Mouse (Mus musculus): ENCODE data around the gene Mef2d.

The Mef2d gene

DNA sequence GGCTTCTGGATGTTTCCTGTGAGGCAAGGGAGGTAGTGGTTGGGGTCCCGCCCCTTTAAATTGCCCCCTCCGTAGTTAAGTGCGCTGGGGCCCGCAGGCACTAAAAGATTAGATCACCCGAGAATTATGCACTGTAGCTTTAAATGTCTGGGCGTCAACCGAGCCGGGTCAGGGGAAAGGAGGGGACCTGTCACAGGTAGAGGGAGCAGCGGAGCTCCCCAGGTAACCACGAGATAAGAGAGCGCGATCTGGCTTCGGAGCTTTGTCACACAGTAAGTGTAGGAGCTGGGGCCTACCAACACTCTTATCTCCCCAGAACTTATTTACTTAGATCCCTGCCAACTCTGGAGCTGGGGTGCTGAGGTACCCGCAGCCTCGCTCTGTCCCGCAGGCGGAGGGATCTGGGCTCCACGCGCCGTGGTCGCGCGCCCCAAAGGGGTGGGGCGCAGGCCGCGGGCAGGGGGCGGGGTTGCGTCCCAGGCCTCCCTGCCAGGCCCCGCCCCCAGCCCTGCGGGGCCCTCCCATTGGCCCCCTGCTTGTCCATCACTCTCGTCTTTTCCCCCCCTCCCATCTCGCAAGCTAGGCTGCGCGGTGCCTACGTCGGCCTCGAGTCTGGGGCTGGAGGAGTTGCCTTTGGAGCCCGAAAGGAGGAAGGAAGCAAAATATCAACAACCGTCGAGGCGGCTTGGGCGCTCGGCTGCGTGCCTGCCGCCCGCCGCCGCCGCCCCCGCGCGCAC is at the start of gene Mef2d:
Gene Mef2d (plus strand): TSS at position 586 of the 737 bp plus-strand sequence.
- DNase-seq (ENCODE audit: low read depth, low spot score) = peak; percentile 97

DNA sequence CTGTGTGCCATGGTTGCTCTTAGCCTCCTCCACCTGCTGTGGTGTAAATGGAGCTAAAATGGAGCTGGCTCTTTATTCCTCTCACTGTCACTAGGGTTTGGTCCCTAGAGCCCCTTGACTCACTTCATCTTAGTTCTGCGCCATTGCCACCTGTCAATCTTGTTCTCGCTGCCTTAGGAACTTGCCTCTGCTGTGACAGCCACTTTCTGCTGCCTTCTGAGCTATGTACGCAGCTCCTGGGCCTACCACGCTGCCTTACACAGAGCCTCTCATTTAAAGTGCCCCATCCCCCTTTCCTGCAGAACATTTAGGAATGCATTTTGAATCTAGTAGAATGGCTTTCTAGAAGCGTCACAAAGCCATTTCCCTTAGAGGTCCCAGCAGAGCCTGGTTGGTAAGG is 48.0 kb upstream of the Mef2d start:
- no peak for DNase-seq (ENCODE audit: low read depth, low spot score)

DNA sequence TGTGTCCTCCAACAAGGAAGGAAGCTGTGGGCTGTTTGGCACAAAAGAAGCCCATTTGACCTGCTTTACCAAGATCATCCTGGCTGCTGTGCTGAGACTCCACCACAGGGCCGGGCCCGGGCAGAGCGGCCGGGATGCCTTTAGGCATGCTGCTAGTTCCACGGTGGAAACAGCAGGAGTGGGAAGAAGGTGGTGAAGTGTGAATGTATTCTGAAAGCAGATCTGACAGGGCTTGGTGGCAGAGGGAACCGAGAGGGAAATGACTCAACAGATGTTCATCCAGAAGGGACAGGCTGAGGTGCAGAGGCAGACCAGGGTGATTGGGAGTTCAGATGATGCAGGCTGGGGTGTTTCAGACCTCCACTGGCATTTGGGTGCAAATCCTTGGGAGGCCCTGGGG is 44.5 kb upstream of the Mef2d start:
- DNase-seq (ENCODE audit: low read depth, low spot score) = no peak

DNA sequence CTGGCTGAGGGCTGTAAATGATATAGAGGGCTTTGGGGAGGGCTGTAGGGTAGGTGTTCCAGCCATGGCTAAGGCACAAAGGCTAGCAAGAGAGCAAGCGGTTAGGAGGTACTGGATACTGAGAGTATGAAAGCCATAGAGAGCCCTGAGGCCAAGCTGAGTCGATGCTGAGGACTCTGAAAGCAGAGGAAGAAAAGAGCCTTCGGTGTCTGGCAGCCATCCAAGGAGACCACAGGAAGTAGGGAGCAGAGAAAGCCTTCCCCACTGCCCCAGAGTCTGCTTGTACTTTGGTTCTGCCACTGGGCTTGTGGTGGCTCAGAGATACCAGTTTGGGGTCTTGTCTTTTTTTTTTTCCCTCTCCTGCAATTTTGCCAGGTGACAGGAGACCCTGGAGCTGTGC is 41.9 kb upstream of the Mef2d start:
- no peak for DNase-seq (ENCODE audit: low read depth, low spot score)

DNA sequence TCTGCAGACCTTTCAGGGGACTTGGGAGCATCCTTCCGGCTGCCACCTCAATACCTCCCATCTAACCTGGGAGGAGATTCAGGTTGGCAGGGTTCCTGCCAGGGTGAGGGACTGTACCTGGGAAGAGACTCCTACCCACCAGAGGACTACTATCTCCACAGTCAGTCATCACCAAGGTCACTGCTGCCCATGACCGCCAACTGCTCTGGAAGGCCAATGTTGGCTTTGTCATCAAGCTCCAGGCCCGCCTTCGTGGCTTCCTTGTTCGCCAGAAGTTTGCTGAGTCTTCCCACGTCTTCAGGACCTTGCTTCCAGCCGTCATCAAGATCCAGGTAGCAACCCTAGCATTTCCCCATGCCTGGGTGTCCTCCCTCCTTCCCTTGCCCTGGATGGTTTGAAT is 40.4 kb upstream of the Mef2d start:
- DNase-seq (ENCODE audit: low read depth, low spot score) = no peak

DNA sequence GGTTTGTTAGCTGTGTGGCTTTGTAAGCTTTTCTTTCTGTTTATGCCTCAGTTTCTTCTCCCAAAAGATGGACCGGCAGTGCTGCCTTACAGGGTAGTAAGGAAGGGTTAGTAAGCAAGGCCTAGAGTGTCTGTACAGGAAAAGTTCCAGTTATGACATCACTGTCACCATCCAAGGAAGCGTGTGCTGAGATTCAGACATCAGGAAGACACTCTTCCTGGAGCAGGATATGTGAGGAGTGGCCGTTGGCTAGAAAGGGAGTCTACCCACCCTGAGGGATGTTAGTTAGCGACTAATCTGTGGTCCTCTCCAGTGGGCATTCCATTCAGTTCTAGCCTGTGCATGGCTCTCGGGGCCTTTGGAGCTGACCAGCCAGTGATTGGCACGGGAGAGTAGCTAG is 40.0 kb upstream of the Mef2d start:
- no peak for DNase-seq (ENCODE audit: low read depth, low spot score)

DNA sequence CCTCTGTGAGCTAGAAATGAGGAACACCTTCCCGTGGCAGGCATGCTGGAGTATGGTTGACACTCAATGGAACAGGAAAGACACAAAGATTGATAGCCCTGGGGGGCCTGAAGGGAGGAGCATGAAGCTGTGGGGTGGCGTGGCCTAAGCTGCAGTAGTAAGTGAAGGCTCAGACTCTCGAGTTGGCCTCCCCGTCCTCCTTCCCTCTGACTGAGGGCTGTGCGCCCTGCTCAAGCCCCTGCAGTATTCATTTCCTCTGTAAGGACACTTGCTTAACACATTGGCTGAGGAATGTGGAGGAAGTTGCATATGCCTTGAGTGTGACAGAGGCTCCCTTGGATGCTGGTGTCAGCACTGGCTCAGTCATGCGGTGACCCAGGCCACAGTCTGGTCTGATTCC is 39.6 kb upstream of the Mef2d start:
- no peak for DNase-seq (ENCODE audit: low read depth, low spot score)

DNA sequence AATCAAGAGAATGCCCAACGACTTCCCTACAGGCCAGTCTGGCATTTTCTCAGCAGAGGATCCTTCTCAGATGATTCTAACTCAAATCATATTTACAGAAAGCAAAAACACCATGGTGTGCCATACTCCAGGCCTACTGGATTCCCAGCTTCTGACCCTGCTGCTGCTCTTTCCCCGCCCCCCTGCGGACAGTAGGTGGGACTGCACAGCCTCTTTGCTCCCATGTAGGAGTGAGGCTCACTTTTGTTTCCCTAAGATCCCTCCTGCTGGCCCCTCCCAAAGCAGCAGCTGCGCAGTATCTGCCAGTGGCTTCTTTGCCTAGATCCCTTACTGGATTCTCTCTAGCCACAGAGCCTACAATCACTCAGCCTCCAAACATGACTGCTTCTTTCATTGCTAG is 36.0 kb upstream of the Mef2d start:
- peak; percentile 83 for DNase-seq (ENCODE audit: low read depth, low spot score)

DNA sequence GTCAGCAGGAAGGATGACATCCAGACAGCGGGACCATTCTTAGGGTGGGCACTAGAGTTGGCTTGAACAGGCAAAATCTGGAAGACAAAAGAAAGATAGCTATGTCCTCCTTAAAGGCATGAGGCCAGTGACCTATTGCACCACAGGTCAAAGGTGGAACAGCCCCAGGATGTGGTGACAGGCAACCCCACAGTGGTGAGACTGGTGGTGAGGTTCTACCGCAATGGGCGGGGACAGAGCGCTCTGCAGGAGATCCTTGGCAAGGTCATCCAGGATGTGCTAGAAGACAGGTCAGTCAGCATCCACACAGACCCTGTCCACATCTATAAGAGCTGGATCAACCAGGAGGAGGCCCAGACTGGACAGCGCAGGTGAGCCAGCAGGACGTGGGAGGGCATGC is 33.0 kb upstream of the Mef2d start:
- DNase-seq (ENCODE audit: low read depth, low spot score) = no peak

DNA sequence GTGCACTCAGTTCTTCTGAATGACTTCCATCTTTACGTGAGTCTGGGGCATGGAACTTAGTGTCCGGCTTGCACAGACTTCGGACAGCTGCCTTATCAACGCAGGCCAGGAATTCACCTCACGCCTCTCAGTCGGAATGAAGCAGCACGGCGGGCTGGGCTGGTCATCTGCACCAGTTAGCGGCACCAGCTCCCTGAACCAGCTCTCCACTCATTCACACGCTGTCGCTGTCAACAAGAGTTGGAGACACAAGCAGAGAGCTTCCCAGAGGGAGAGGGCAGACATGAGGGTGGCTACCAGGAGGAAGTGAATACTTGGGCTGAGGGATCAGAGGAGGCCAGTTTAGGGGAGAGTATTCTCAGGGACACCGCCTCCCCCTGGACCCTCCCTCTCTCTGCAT is 27.8 kb upstream of the Mef2d start:
- no peak for DNase-seq (ENCODE audit: low read depth, low spot score)

DNA sequence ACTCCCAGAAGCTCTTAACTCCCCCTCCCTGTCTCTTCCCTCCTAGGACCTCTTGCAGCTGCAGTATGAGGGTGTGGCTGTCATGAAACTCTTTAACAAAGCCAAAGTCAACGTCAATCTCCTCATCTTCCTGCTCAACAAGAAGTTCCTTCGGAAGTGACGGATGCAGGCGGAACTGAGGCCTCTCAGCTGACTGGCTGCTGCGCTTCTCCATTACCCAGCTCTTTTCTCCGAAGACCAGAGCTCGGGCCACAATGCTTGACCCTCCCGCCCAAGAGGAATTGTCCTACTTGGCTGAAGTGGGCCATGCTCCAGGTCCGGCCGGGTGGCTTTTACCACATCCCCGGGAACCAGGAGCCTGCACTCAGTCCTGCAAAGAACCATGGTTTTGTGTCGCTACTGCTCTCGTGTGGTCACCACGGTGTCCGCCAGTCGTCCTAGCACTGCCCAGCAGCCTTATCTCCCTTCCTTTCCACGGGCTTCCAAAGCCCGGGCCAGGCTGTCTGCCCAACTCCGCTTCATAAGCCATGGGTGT is 22.0 kb upstream of the Mef2d start:
- peak; percentile 94 for DNase-seq (ENCODE audit: low read depth, low spot score)

DNA sequence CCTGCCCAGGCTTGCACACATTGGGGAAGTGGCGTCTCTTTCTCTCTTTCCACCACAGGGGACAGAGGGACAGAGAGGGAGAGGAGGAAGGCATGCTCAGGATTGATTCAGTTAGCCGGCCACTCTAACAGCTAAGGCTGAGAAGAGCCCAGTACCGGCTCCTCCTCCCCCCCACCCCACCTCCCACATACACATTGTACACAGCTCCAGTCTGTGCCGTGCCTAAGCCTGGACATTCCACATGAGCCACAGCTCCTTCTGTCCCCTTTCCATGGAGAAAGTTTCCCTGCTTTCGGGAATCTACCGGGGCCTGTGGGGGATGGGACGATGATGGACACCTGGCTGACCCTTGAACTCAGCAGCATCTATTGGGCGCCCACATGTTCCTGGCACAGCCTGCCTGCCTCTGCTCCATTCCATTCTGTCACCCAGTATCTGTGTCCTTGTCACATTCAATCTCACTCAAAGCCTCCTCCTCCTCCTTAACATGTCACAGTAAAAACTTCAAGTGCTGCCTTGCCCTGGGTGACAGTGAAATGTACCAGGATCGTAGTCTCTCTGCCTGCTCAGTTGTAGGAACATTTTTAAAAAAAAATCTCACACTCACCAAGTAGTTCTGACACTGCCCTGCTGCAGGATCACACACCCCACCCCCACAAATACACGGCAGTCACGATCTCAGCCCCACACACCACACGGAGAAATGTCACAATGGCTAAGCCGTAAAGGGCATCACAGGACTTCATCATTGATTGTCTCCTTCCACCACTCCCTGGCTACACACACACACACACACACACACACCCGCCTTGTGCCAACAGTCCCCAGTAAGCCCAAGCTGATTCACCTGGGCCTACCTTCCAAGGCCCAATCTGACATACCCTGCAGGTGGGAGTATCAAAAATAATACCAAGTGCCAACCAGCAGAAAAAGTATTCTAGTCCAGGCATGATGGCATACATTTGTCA is 20.7 kb upstream of the Mef2d start:
- no peak for DNase-seq (ENCODE audit: low read depth, low spot score)

DNA sequence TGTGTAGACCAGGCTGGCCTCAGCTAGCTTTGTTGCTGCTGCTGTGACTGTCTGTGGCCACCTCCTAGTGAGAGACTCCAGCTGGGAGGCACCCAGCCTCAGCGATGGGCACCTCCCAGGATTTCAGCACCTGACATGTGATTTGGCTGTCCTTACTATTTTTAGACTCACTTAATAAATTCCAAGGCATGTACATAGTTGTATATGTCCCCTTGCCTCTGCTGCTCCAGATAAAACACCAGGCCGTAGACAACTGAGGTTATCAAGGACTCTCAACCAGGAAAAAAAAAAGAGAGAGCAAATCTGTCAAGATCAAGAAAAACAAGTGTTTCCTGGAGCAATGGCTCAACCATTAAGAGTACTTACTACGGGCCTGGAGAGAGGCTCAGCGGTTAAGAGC is 17.0 kb upstream of the Mef2d start:
- no peak for DNase-seq (ENCODE audit: low read depth, low spot score)

DNA sequence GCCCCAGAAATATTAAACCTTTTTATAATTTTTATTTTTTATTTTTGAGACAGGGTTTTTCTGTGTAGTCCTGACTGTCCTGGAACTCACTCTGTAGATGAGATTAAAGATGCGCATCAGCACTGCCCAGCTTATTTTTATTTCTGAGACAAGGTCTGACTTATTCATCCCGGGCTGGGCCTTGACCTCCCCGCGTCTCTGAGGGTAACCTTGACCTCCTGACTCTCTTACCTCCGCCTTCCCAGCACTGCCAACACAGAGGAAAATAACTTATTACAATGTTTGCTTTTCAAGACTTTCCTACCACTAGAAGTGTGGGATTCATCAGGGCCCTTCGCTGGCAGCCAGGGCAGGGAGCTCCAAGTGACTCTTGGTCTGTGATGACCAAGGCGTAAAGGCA is 16.0 kb upstream of the Mef2d start:
- DNase-seq (ENCODE audit: low read depth, low spot score) = no peak

DNA sequence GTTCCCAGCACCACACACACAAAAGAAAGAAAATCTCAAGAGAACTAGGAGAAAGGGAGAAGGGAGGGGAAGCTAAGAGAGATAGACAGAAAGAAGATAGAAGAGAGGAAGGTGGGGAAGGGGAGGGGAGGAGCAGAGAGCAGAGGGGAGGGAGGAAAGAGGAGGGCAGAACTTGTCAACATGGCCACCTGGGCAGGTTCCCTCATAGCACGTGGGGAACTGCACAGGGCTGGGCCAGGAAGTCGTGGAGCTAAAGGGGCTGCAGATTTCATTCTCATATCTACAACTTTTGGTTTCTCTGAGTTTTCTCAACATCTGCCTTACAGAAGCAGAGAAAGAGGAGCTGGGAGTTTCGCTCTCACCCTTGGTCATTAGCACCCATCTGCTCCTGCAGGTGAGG is 14.5 kb upstream of the Mef2d start:
- no peak for DNase-seq (ENCODE audit: low read depth, low spot score)

DNA sequence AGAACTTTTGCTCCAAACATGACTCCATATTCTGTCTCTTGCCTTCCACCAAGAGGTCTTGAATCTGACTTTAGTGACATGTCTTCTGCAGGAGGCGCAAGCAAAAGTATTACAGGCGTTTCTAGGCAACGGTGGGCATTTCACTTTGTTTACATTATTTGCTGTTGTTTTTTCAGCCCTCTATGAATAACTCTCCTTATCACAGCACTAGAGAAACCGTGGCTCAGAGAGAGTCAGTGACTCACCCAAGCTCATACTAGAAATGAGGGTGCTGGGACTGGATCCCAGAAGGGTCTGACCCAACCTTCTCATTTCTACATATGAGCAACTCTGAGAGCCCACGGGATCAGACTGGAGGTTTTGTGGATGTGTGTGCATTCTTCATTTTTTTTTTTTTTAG is 14.1 kb upstream of the Mef2d start:
- DNase-seq (ENCODE audit: low read depth, low spot score) = no peak

DNA sequence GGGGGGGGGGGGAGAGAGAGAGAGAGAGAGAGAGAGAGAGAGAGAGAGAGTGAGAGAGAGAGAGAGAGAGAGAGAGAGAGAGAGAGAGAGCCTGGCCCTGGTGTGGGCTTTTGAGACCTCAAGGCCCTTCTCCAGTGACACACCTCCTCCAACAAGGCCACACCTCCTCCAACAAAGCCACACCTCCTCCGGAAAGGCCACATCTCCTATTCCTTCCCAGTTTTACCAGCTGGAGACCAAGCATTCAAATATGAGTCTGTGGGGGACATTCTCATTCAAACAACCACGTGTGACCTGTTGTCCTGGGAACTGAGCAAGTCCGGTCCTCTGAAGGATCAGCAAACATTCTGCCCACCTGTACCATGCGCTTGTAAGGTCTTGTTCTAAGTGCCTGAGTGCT is 13.2 kb upstream of the Mef2d start:
- DNase-seq (ENCODE audit: low read depth, low spot score) = peak; percentile 84

DNA sequence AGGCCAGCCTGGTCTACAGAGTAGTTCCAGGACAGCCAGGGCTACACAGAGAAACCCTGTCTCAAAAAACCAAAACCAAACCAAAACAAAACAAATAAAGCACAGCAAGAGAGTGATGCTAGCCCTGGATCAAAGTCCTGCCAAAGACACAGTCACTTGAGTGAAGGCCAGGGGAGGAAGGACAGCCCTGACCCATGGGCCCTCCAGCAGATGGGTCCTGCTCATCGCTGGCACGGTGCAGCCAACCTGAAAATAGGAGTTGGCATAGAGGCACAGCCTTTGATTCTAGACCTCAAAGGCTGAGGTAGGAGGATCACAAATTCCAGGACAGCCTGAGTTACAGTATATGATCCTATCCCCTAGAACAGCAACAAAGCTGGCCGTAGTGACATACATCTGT is 11.1 kb upstream of the Mef2d start:
- no peak for DNase-seq (ENCODE audit: low read depth, low spot score)

DNA sequence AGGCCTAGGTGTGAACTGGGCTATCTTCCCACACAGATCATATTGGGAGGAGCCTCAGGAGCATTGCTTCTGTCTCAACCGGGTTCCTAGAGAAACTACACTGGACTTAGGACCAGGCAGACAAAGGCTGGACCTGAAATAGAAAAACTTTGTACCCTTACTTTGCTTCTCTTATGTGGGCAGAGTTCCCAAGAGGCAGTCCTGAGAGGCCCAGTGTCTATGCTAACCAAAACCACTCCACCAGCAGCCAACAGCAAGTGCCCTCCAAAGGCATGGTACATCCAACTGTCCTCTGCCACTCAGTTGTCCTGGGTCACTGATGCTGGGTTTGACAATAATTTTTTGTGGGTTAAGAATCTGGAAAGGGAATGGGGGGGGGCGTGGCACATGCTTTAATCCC is 9.7 kb upstream of the Mef2d start:
- no peak for DNase-seq (ENCODE audit: low read depth, low spot score)

DNA sequence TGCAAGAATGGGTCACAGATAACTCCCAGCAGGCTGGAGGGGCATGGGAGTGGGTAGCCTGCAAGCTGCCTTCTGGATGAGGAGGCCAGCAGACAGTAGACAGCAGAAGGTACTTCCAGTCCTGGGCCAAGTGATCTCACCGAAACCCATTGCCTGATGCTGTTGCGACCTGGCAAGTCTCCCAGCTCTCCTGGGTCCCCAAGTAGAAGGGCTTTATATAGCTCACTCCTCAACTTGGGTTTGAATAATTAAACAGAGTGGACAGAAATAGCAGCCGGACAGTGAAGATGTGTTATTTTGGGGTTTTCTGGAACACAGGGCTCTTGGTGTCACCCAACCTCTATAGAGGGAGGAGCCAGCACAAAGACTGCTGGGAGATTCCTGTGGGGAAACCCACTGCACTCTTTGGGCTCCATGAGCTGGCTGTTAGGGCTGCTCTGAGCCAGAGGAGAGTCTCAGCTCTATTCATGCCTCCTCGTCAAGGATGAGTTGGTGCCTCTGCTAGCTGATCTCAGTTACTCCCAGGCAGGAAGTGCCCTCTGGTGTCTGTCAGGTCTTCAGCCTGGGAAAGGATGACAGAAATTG is 8.9 kb upstream of the Mef2d start:
- DNase-seq (ENCODE audit: low read depth, low spot score) = no peak

DNA sequence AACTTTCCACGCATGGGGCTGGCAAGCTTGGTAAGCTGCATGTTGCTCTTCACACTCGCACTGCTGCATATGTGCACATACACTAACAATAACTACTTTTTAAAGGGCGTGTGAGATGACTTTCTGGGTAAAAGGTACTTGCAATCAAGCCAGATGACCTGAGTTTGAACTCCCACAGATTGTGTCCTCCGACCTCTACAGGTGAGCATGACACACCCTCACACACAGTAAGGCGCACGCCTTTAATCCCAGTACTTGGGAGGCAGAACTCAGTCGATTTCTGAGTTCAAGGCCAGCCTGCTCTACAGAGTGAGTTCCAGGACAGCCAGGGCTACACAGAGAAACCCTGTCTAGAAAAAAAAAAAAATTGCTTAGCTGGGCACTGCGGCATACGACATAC is 5.8 kb upstream of the Mef2d start:
- DNase-seq (ENCODE audit: low read depth, low spot score) = peak; percentile 48

DNA sequence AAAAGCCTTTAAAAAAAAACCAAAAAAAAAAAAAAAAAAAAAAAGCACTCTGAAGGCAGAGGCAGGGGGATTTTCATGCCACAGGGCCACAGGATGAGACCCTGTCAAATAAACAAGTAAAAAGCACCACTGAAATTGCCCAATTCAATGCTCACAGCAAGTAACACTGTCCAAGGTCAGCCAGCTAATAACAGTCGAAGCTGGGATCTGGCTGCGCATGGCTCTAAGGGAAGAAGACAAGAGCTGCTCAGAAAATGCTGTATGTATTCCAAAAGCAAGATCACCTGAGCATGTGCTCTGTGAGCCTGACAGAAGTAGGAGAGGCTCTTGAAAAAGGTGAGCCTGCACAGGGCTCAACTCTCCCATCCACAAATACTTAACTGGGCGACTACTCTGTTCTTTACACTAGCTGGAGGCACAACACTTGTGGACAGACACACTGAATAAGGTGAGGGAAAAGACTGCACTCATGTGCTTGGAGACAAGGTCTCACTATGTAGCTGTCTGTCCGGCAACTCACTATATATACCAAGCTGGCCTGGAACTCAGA is 5.2 kb upstream of the Mef2d start:
- DNase-seq (ENCODE audit: low read depth, low spot score) = no peak

Measured in R1 (cell line).